Mouse (Mus musculus): ENCODE data around the gene Ddx60. TPM values are rescaled to one million over a fixed set of nuclear protein-coding genes. Genes with fewer than 3 reads are reported as not detected.

Gene Ddx60
- polyA plus RNA-seq, 2 experiments = 0.17 to 0.38 TPM

DNA sequence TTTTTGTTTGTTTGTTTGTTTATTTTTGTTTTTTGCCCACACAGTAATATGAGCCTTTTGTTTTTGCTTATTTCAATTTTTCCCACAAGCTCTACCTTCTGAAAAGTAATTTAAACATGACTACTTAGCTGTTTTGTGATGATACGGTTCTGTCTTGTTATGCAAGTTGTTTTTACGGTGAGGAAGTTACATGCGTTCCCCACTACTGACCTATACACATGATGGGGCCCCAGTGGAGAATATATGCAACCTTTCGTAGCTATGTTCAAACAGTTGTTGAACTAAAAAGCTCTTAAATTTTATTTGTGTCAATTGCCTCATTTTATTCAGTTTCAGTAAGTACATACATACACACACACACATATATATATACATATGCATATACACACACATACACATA, 86.7 kb downstream of the Ddx60 start:
- Histone ChIP-seq H3K27me3 (ENCODE audit: control insufficient read depth, insufficient read depth, low read length) (no peaks in the 10 kb centered on the region), H3K4me1 (replicated peaks; ENCODE audit: control insufficient read depth in 2 of 2, insufficient read depth in 2 of 2, low read length in 1 of 2) (no peaks in the 10 kb centered on the region), H3K9ac (replicated peaks) (no peak overlapping the region), H3K36me3 (replicated peaks; ENCODE audit: control insufficient read depth, insufficient read depth, low read depth) (no peaks in the 10 kb centered on the region), H3K9me3 (ENCODE audit: control insufficient read depth, low read length) (no peaks in the 10 kb centered on the region), H3K27ac (no peak overlapping the region), H3K4me3 (ENCODE audit: insufficient read depth in 1 of 2, low read depth in 2 of 2, low read length in 2 of 2) (no peak overlapping the region), H3K4me2 (ENCODE audit: low read depth) (no peak overlapping the region)
- DNase-seq (ENCODE audit: low read depth in 3 of 3, low spot score in 3 of 3) (no peak), ATAC-seq (ENCODE audit: insufficient read depth) (no peak)
- WGBS (ENCODE audit: insufficient replicate concordance) = 72% methylated on average over 4 of the region's 4 CpGs
- TF ChIP-seq CTCF (IDR thresholded peaks at IDR 0.05; ENCODE audit: low read depth) = no peak
- TF ChIP-seq EP300 (IDR thresholded peaks at IDR 0.05; ENCODE audit: low read depth) = no peak

DNA sequence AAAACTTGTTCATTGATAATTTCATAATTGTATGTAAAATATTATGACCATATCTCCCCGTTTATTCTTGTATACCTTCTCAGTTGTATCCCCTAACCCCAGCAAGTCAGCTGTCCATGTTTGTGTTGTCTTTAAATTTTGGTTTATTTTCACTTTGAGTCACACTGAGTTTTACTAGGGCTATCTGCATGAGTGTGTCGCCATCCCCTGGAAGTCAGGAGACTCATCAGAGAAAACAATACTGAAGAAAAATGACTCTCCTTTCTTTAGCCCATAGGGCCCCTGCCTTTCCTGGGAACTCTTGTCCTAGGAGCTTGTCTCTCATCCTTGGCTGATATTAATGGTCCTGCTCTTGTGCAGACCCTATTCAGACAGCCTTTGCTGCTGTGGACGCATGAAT, 106.5 kb downstream of the Ddx60 start:
- Histone ChIP-seq H3K27ac (no peak overlapping the region), H3K27me3 (ENCODE audit: control insufficient read depth, insufficient read depth, low read length) (no peaks in the 10 kb centered on the region), H3K36me3 (replicated peaks; ENCODE audit: control insufficient read depth, insufficient read depth, low read depth) (no peaks in the 10 kb centered on the region), H3K4me2 (ENCODE audit: low read depth) (no peak overlapping the region), H3K9ac (replicated peaks) (no peak overlapping the region), H3K9me3 (ENCODE audit: control insufficient read depth, low read length) (no peaks in the 10 kb centered on the region), H3K4me3 (ENCODE audit: insufficient read depth in 1 of 2, low read depth in 2 of 2, low read length in 2 of 2) (no peak overlapping the region), H3K4me1 (replicated peaks; ENCODE audit: control insufficient read depth in 2 of 2, insufficient read depth in 2 of 2, low read length in 1 of 2) (no peaks in the 10 kb centered on the region)
- ATAC-seq (ENCODE audit: insufficient read depth) (no peak), DNase-seq (ENCODE audit: low read depth in 3 of 3, low spot score in 3 of 3) (no peak)
- WGBS (ENCODE audit: insufficient replicate concordance) = 57% methylated on average over 3 of the region's 3 CpGs
- TF ChIP-seq CTCF (IDR thresholded peaks at IDR 0.05; ENCODE audit: low read depth) (no peak), EP300 (IDR thresholded peaks at IDR 0.05; ENCODE audit: low read depth) (no peak)

DNA sequence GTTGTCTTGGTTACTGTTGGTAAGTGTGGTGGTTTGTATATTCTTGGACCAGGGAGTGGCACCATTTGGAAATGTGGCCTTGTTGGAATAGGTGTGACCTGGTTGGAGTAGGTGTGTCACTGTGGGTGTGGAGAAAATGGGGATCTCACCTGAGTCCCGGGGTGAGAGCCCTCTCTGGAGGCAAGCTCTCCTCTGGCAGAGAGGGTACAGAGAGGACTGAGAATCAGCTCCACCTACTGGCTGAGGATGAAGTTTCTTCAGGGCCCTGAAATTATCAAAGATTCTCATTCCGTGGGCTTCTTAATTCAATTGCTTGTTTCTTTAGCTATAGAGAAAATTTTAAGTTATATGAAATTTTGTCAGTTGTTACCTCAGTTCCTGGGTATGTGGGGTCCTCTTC, 118.9 kb downstream of the Ddx60 start:
- no peak overlapping the region for H3K4me2 ChIP-seq (ENCODE audit: low read depth)
- H3K27me3 ChIP-seq (ENCODE audit: control insufficient read depth, insufficient read depth, low read length) = no peaks in the 10 kb centered on the region
- H3K9me3 ChIP-seq (ENCODE audit: control insufficient read depth, low read length) = no peaks in the 10 kb centered on the region
- TF ChIP-seq EP300 (IDR thresholded peaks at IDR 0.05; ENCODE audit: low read depth) (no peak), CTCF (IDR thresholded peaks at IDR 0.05; ENCODE audit: low read depth) (no peak)
- no peak overlapping the region for H3K27ac ChIP-seq
- ATAC-seq (ENCODE audit: insufficient read depth) = no peak
- no peaks in the 10 kb centered on the region for H3K36me3 ChIP-seq (replicated peaks; ENCODE audit: control insufficient read depth, insufficient read depth, low read depth)
- no peak overlapping the region for H3K4me3 ChIP-seq (ENCODE audit: insufficient read depth in 1 of 2, low read depth in 2 of 2, low read length in 2 of 2)
- no peaks in the 10 kb centered on the region for H3K4me1 ChIP-seq (replicated peaks; ENCODE audit: control insufficient read depth in 2 of 2, insufficient read depth in 2 of 2, low read length in 1 of 2)
- DNase-seq (ENCODE audit: low read depth in 3 of 3, low spot score in 3 of 3) = no peak
- WGBS (ENCODE audit: insufficient replicate concordance) = 25% methylated on average over 2 of the region's 2 CpGs
- no peak overlapping the region for H3K9ac ChIP-seq (replicated peaks)

DNA sequence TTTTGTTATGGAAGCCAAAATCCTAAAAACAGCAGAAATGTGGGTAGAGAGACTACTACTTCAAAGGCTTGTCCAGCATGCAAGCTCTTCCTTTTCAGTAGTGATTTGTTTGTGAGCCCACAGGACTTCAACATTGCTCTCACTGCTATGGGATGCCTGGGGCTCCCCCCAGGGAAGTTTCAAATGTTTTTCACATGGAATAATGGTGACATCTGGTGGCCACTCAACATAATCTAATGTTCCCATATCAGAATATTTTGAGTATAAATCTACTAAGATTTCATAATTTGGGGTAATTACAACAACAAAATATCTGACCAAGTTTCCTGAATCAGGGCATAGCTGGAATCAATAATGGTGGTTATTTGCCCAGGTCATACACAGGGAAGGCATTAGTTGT, 132.5 kb downstream of the Ddx60 start:
- Histone ChIP-seq H3K36me3 (replicated peaks; ENCODE audit: control insufficient read depth, insufficient read depth, low read depth) (no peaks in the 10 kb centered on the region), H3K9ac (replicated peaks) (no peak overlapping the region), H3K9me3 (ENCODE audit: control insufficient read depth, low read length) (no peaks in the 10 kb centered on the region), H3K4me1 (replicated peaks; ENCODE audit: control insufficient read depth in 2 of 2, insufficient read depth in 2 of 2, low read length in 1 of 2) (no peaks in the 10 kb centered on the region), H3K27ac (no peak overlapping the region), H3K27me3 (ENCODE audit: control insufficient read depth, insufficient read depth, low read length) (no peaks in the 10 kb centered on the region), H3K4me2 (ENCODE audit: low read depth) (no peak overlapping the region), H3K4me3 (ENCODE audit: insufficient read depth in 1 of 2, low read depth in 2 of 2, low read length in 2 of 2) (no peak overlapping the region)
- TF ChIP-seq EP300 (IDR thresholded peaks at IDR 0.05; ENCODE audit: low read depth) (no peak), CTCF (IDR thresholded peaks at IDR 0.05; ENCODE audit: low read depth) (no peak)
- DNase-seq (ENCODE audit: low read depth in 3 of 3, low spot score in 3 of 3) = no peak
- no peak for ATAC-seq (ENCODE audit: insufficient read depth)

DNA sequence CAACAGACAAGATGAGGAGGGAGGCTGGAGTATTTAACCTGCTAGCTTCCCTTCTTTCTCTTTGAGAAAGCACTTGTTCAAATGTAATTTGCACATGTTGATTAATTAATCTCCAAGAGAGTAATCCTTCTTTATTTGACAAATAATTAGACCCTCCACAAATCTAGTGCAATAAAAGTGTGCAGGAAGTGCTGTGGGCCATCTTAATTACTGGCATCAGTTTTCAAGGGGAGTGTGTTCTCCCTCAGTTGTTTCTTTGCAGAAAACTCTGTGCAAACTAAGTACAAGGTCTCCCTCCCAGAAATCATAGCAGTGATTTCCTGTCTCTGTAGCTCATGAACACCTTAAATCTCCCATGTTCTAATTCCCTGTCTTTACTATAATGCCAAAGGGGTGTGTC, 140.4 kb downstream of the Ddx60 start:
- ATAC-seq (ENCODE audit: insufficient read depth) (no peak), DNase-seq (ENCODE audit: low read depth in 3 of 3, low spot score in 3 of 3) (no peak)
- TF ChIP-seq EP300 (IDR thresholded peaks at IDR 0.05; ENCODE audit: low read depth) = no peak
- TF ChIP-seq CTCF (IDR thresholded peaks at IDR 0.05; ENCODE audit: low read depth) = no peak
- H3K4me1 ChIP-seq (replicated peaks; ENCODE audit: control insufficient read depth in 2 of 2, insufficient read depth in 2 of 2, low read length in 1 of 2) = no peaks in the 10 kb centered on the region
- H3K9me3 ChIP-seq (ENCODE audit: control insufficient read depth, low read length) = no peaks in the 10 kb centered on the region
- no peaks in the 10 kb centered on the region for H3K27me3 ChIP-seq (ENCODE audit: control insufficient read depth, insufficient read depth, low read length)
- H3K9ac ChIP-seq (replicated peaks) = no peak overlapping the region
- H3K36me3 ChIP-seq (replicated peaks; ENCODE audit: control insufficient read depth, insufficient read depth, low read depth) = no peaks in the 10 kb centered on the region
- H3K4me3 ChIP-seq (ENCODE audit: insufficient read depth in 1 of 2, low read depth in 2 of 2, low read length in 2 of 2) = no peak overlapping the region
- no peak overlapping the region for H3K4me2 ChIP-seq (ENCODE audit: low read depth)
- no peak overlapping the region for H3K27ac ChIP-seq

Data from liver, embryonic 14.5 days (tissue).